Mouse (Mus musculus): ENCODE results near the gene Trappc1. TPM values are rescaled to one million over a fixed set of nuclear protein-coding genes. Genes with fewer than 3 reads are reported as not detected.

The Trappc1 gene
- total and polyA plus RNA-seq, 3 experiments = 58.6 to 89.8 TPM; not detected in 1

DNA sequence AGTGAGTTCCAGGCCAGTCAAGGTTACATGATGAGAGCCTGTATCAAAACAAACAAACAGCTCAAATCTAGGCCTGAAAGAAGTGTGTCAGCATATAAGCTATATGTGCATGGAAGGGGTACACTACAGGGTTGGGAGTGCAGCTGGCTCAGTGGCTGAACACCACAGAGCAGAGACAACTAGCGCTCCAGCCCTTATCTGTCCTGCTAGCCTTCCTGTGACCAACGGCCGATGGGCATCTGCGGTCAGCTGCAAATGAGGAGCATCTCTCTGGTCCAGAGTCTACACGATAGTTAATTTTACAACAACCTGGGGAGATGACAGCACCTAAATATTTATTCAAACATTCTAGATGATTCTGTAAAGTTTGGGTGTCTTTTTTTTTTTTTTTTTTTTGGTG lies 32.7 kb upstream of the Trappc1 start:
- Histone ChIP-seq H3K36me3 (ENCODE audit: control insufficient read depth in 1 of 2, insufficient read depth in 2 of 2, low read length in 2 of 2) (0 out of 4 replicates have a peak, but pooled peaks cover 0 to 2% of the 10 kb centered on the region in 2 experiments), H3K9me3 (replicated peaks; ENCODE audit: insufficient read depth, low read length) (no peaks in the 10 kb centered on the region), H3K79me2 (ENCODE audit: control insufficient read depth, insufficient read depth, low read length, poor library complexity) (no peaks in the 10 kb centered on the region), H3K4me1 (ENCODE audit: control insufficient read depth in 1 of 2, insufficient read depth in 2 of 2, low read length in 2 of 2) (peaks cover 0 to 7% of the 10 kb centered on the region in 2 experiments; a peak in 2 of 4 replicates), H3K27ac (ENCODE audit: control insufficient read depth, low read depth, low read length) (no peak overlapping the region), H3K4me3 (ENCODE audit: control insufficient read depth in 1 of 2, insufficient read depth in 1 of 2, low read depth in 2 of 2, low read length in 2 of 2) (no peak overlapping the region), H3K9ac (ENCODE audit: control insufficient read depth, low read depth, low read length, poor library complexity, severe bottlenecking) (no peak overlapping the region), H3K27me3 (ENCODE audit: control insufficient read depth in 1 of 2, insufficient read depth in 2 of 2, low read length in 2 of 2) (peaks cover 1 to 3% of the 10 kb centered on the region in 2 experiments; a peak in 3 of 4 replicates)
- no peak for DNase-seq (ENCODE audit: low read depth, low spot score)
- no peak for TF ChIP-seq UBTF (IDR thresholded peaks at IDR 0.05; ENCODE audit: borderline replicate concordance, insufficient read depth, low read depth, low read length)
- TF ChIP-seq USF2 (IDR thresholded peaks at IDR 0.05; ENCODE audit: borderline replicate concordance in 1 of 2, insufficient read depth in 1 of 2, low read depth in 1 of 2, low read length in 2 of 2) = no peak
- TF ChIP-seq MAX (IDR thresholded peaks at IDR 0.05; ENCODE audit: low read length) = no peak
- TF ChIP-seq RAD21 (IDR thresholded peaks at IDR 0.05; ENCODE audit: low read depth, low read length) = no peak
- TF ChIP-seq MYB (IDR thresholded peaks at IDR 0.05; ENCODE audit: low read depth, low read length) = no peak
- TF ChIP-seq KAT2A (conservative IDR thresholded peaks at IDR 0.05; ENCODE audit: low read depth, low read length) = no peak
- TF ChIP-seq TAL1 (IDR thresholded peaks at IDR 0.05; ENCODE audit: low read length) = no peak
- TF ChIP-seq ZC3H11A (IDR thresholded peaks at IDR 0.05; ENCODE audit: low read depth, low read length) = no peak
- no peak for TF ChIP-seq EP300 (IDR thresholded peaks at IDR 0.05; ENCODE audit: low read depth in 1 of 2, low read length in 2 of 2)
- no peak for TF ChIP-seq TCF12 (IDR thresholded peaks at IDR 0.05; ENCODE audit: low read depth, low read length)
- TF ChIP-seq CHD2 (IDR thresholded peaks at IDR 0.05; ENCODE audit: low read length) = no peak
- TF ChIP-seq POLR2AphosphoS2 (IDR thresholded peaks at IDR 0.05; ENCODE audit: low read length) = no peak
- no peak for TF ChIP-seq NELFE (IDR thresholded peaks at IDR 0.05; ENCODE audit: low read depth, low read length)
- TF ChIP-seq MYC (IDR thresholded peaks at IDR 0.05; ENCODE audit: low read depth, low read length) = no peak
- TF ChIP-seq GATA1 (IDR thresholded peaks at IDR 0.05; ENCODE audit: low read depth, low read length) = no peak
- no peak for TF ChIP-seq MEF2A (IDR thresholded peaks at IDR 0.05; ENCODE audit: extremely low read depth, insufficient replicate concordance, low read depth, low read length, poor library complexity, severe bottlenecking)
- no peak for TF ChIP-seq SMC3 (IDR thresholded peaks at IDR 0.05; ENCODE audit: low read depth, low read length)

DNA sequence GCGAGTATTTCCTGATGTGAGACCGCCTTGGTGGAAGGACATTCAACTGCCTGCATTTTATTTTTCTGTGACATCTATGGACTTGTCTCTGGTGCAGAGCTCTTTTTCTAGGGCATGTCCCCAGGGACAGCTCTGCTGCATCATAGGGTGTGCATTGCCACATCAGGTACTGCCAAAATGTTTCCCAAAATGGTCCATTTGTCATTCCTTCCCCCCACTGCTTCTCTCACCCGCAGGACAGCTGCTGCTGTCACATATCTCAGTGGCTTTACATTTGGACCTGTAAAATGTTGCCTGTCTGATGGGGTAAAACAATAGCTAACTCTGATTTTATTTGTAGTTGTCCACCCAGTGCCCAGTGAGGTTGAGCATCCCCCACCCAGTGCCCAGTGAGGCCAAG lies 28.5 kb upstream of the Trappc1 start:
- no peaks in the 10 kb centered on the region for H3K27me3 ChIP-seq (ENCODE audit: control insufficient read depth in 1 of 2, insufficient read depth in 2 of 2, low read length in 2 of 2)
- H3K27ac ChIP-seq (ENCODE audit: control insufficient read depth, low read depth, low read length) = no peak overlapping the region
- H3K4me1 ChIP-seq (ENCODE audit: control insufficient read depth in 1 of 2, insufficient read depth in 2 of 2, low read length in 2 of 2) = peaks cover 0 to 7% of the 10 kb centered on the region in 2 experiments; a peak in 2 of 4 replicates
- TF ChIP-seq CHD2 (IDR thresholded peaks at IDR 0.05; ENCODE audit: low read length) (no peak), UBTF (IDR thresholded peaks at IDR 0.05; ENCODE audit: borderline replicate concordance, insufficient read depth, low read depth, low read length) (no peak), TBP (IDR thresholded peaks at IDR 0.05; ENCODE audit: low read depth, low read length) (no peak), JUND (IDR thresholded peaks at IDR 0.05; ENCODE audit: low read depth, low read length) (no peak), BHLHE40 (IDR thresholded peaks at IDR 0.05; ENCODE audit: borderline replicate concordance, low read depth, low read length) (no peak), POLR2AphosphoS2 (IDR thresholded peaks at IDR 0.05; ENCODE audit: low read length) (no peak), CTCF (IDR thresholded peaks at IDR 0.05 in 2 of 3, conservative IDR thresholded peaks at IDR 0.05 in 1 of 3; ENCODE audit: control insufficient read depth in 1 of 3, insufficient read depth in 1 of 3, low read depth in 2 of 3, low read length in 3 of 3, poor library complexity in 1 of 3, severe bottlenecking in 1 of 3) (no peak), MXI1 (IDR thresholded peaks at IDR 0.05; ENCODE audit: low read depth, low read length) (no peak), SIN3A (IDR thresholded peaks at IDR 0.05; ENCODE audit: low read length) (no peak), RAD21 (IDR thresholded peaks at IDR 0.05; ENCODE audit: low read depth, low read length) (no peak), E2F4 (IDR thresholded peaks at IDR 0.05; ENCODE audit: borderline replicate concordance, low read depth, low read length) (no peak), POLR2A (IDR thresholded peaks at IDR 0.05; ENCODE audit: control insufficient read depth in 1 of 2, insufficient read depth in 1 of 2, low read depth in 1 of 2, low read length in 2 of 2, poor library complexity in 1 of 2) (no peak), USF2 (IDR thresholded peaks at IDR 0.05; ENCODE audit: borderline replicate concordance in 1 of 2, insufficient read depth in 1 of 2, low read depth in 1 of 2, low read length in 2 of 2) (no peak), NRF1 (IDR thresholded peaks at IDR 0.05; ENCODE audit: insufficient read depth, low read depth, low read length, poor library complexity, severe bottlenecking) (no peak), MYC (IDR thresholded peaks at IDR 0.05; ENCODE audit: low read depth, low read length) (no peak), TCF12 (IDR thresholded peaks at IDR 0.05; ENCODE audit: low read depth, low read length) (no peak), ZKSCAN1 (IDR thresholded peaks at IDR 0.05; ENCODE audit: low read depth, low read length) (no peak)
- no peak for DNase-seq (ENCODE audit: low read depth, low spot score)
- no peaks in the 10 kb centered on the region for H3K9me3 ChIP-seq (replicated peaks; ENCODE audit: insufficient read depth, low read length)
- 0 out of 4 replicates have a peak, but pooled peaks cover 0 to 2% of the 10 kb centered on the region in 2 experiments for H3K36me3 ChIP-seq (ENCODE audit: control insufficient read depth in 1 of 2, insufficient read depth in 2 of 2, low read length in 2 of 2)
- H3K79me2 ChIP-seq (ENCODE audit: control insufficient read depth, insufficient read depth, low read length, poor library complexity) = no peaks in the 10 kb centered on the region
- no peak overlapping the region for H3K9ac ChIP-seq (ENCODE audit: control insufficient read depth, low read depth, low read length, poor library complexity, severe bottlenecking)
- H3K4me3 ChIP-seq (ENCODE audit: control insufficient read depth in 1 of 2, insufficient read depth in 1 of 2, low read depth in 2 of 2, low read length in 2 of 2) = no peak overlapping the region

All from MEL (cell line).